Mouse (Mus musculus): ENCODE results near the gene Furin. TPM values are rescaled to one million over a fixed set of nuclear protein-coding genes. Genes with fewer than 3 reads are reported as not detected.

Gene Furin
- polyA plus RNA-seq, 1 experiment from 2014 or later, result 6.7 TPM

GRCm38 (mm10) chr7:80386235-80386930, 18.9 kb downstream of the Furin start:
- Histone ChIP-seq H3K27ac (no peak overlapping the region), H3K9ac (no peak overlapping the region), H3K36me3 (replicated peaks; ENCODE audit: control insufficient read depth, insufficient read depth) (peaks cover 17% of the 10 kb centered on the region), H3K9me3 (ENCODE audit: control insufficient read depth, low read length) (no peaks in the 10 kb centered on the region), H3K27me3 (ENCODE audit: control insufficient read depth, insufficient read depth, low read length) (0 out of 2 replicates have a peak, but pooled peaks cover 5% of the 10 kb centered on the region), H3K4me3 (replicated peaks; ENCODE audit: low read length) (no peak overlapping the region), H3K4me2 (replicated peaks) (peak overlapping the region; percentile 36; the same call in 1 of the 2 replicates), H3K4me1 (replicated peaks; ENCODE audit: control insufficient read depth, insufficient read depth, low read length) (no peaks in the 10 kb centered on the region)
- ATAC-seq (ENCODE audit: low FRiP score) (peak; percentile 75), DNase-seq (ENCODE audit: low spot score) (peak; percentile 90)
- 33% methylated on average over 18 of the region's 18 CpGs for WGBS

GRCm38 (mm10) chr7:80382919-80383318, 22.3 kb downstream of the Furin start:
- Histone ChIP-seq H3K27me3 (ENCODE audit: control insufficient read depth, insufficient read depth, low read length) (0 out of 2 replicates have a peak, but pooled peaks cover 5% of the 10 kb centered on the region), H3K4me1 (replicated peaks; ENCODE audit: control insufficient read depth, insufficient read depth, low read length) (no peaks in the 10 kb centered on the region), H3K4me2 (replicated peaks) (no peak overlapping the region), H3K9me3 (ENCODE audit: control insufficient read depth, low read length) (no peaks in the 10 kb centered on the region), H3K4me3 (replicated peaks; ENCODE audit: low read length) (no peak overlapping the region), H3K27ac (no peak overlapping the region), H3K9ac (no peak overlapping the region), H3K36me3 (replicated peaks; ENCODE audit: control insufficient read depth, insufficient read depth) (no peaks in the 10 kb centered on the region)
- DNase-seq (ENCODE audit: low spot score), result no peak
- no peak for ATAC-seq (ENCODE audit: low FRiP score)
- 69% methylated on average over 11 of the region's 11 CpGs for WGBS

GRCm38 (mm10) chr7:80379531-80379930, 25.7 kb downstream of the Furin start:
- no peaks in the 10 kb centered on the region; the same call in 1 of the 2 replicates for H3K4me1 ChIP-seq (replicated peaks; ENCODE audit: control insufficient read depth, insufficient read depth, low read length)
- no peak overlapping the region for H3K4me3 ChIP-seq (replicated peaks; ENCODE audit: low read length)
- H3K9me3 ChIP-seq (ENCODE audit: control insufficient read depth, low read length), result no peaks in the 10 kb centered on the region
- no peak overlapping the region for H3K27ac ChIP-seq
- H3K27me3 ChIP-seq (ENCODE audit: control insufficient read depth, insufficient read depth, low read length), result 0 out of 2 replicates have a peak, but pooled peaks cover 5% of the 10 kb centered on the region
- no peak overlapping the region for H3K4me2 ChIP-seq (replicated peaks)
- no peak overlapping the region for H3K9ac ChIP-seq
- H3K36me3 ChIP-seq (replicated peaks; ENCODE audit: control insufficient read depth, insufficient read depth), result no peaks in the 10 kb centered on the region
- DNase-seq (ENCODE audit: low spot score), result no peak
- 59% methylated on average over 13 of the region's 13 CpGs for WGBS
- ATAC-seq (ENCODE audit: low FRiP score), result no peak

GRCm38 (mm10) chr7:80377471-80377870, 27.8 kb downstream of the Furin start:
- Histone ChIP-seq H3K4me1 (replicated peaks; ENCODE audit: control insufficient read depth, insufficient read depth, low read length) (no peaks in the 10 kb centered on the region; the same call in 1 of the 2 replicates), H3K9me3 (ENCODE audit: control insufficient read depth, low read length) (no peaks in the 10 kb centered on the region), H3K27me3 (ENCODE audit: control insufficient read depth, insufficient read depth, low read length) (0 out of 2 replicates have a peak, but pooled peaks cover 5% of the 10 kb centered on the region), H3K4me3 (replicated peaks; ENCODE audit: low read length) (no peak overlapping the region), H3K4me2 (replicated peaks) (no peak overlapping the region), H3K36me3 (replicated peaks; ENCODE audit: control insufficient read depth, insufficient read depth) (no peaks in the 10 kb centered on the region), H3K27ac (no peak overlapping the region), H3K9ac (no peak overlapping the region)
- peak; percentile 73 for DNase-seq (ENCODE audit: low spot score)
- no peak for ATAC-seq (ENCODE audit: low FRiP score)
- 36% methylated on average over 6 of the region's 6 CpGs for WGBS

- Histone ChIP-seq H3K4me2 (replicated peaks) (no peak overlapping the region), H3K9ac (no peak overlapping the region), H3K27ac (no peak overlapping the region), H3K4me3 (replicated peaks; ENCODE audit: low read length) (no peak overlapping the region), H3K36me3 (replicated peaks; ENCODE audit: control insufficient read depth, insufficient read depth) (no peaks in the 10 kb centered on the region), H3K4me1 (replicated peaks; ENCODE audit: control insufficient read depth, insufficient read depth, low read length) (no peaks in the 10 kb centered on the region; the same call in 1 of the 2 replicates), H3K9me3 (ENCODE audit: control insufficient read depth, low read length) (no peaks in the 10 kb centered on the region), H3K27me3 (ENCODE audit: control insufficient read depth, insufficient read depth, low read length) (no peaks in the 10 kb centered on the region)
- WGBS, result 56% methylated on average over 10 of the region's 10 CpGs
- DNase-seq (ENCODE audit: low spot score) (no peak), ATAC-seq (ENCODE audit: low FRiP score) (no peak)
These were observed 29.0 kb downstream of the Furin start for GRCm38 (mm10) chr7:80376192-80376591.

GRCm38 (mm10) chr7:80375376-80376039, 29.7 kb downstream of the Furin start:
- Histone ChIP-seq H3K4me2 (replicated peaks) (no peak overlapping the region), H3K27me3 (ENCODE audit: control insufficient read depth, insufficient read depth, low read length) (no peaks in the 10 kb centered on the region), H3K36me3 (replicated peaks; ENCODE audit: control insufficient read depth, insufficient read depth) (no peaks in the 10 kb centered on the region), H3K27ac (no peak overlapping the region), H3K4me1 (replicated peaks; ENCODE audit: control insufficient read depth, insufficient read depth, low read length) (no peaks in the 10 kb centered on the region; the same call in 1 of the 2 replicates), H3K4me3 (replicated peaks; ENCODE audit: low read length) (no peak overlapping the region), H3K9me3 (ENCODE audit: control insufficient read depth, low read length) (no peaks in the 10 kb centered on the region), H3K9ac (no peak overlapping the region)
- ATAC-seq (ENCODE audit: low FRiP score), result no peak
- DNase-seq (ENCODE audit: low spot score), result no peak
- 85% methylated on average over 9 of the region's 9 CpGs for WGBS

GRCm38 (mm10) chr7:80374733-80375132, 30.5 kb downstream of the Furin start:
- Histone ChIP-seq H3K4me2 (replicated peaks) (no peak overlapping the region), H3K4me3 (replicated peaks; ENCODE audit: low read length) (no peak overlapping the region), H3K4me1 (replicated peaks; ENCODE audit: control insufficient read depth, insufficient read depth, low read length) (peaks cover 7% of the 10 kb centered on the region), H3K27me3 (ENCODE audit: control insufficient read depth, insufficient read depth, low read length) (no peaks in the 10 kb centered on the region), H3K9ac (no peak overlapping the region), H3K9me3 (ENCODE audit: control insufficient read depth, low read length) (no peaks in the 10 kb centered on the region), H3K27ac (no peak overlapping the region), H3K36me3 (replicated peaks; ENCODE audit: control insufficient read depth, insufficient read depth) (no peaks in the 10 kb centered on the region)
- 90% methylated on average over 3 of the region's 3 CpGs for WGBS
- ATAC-seq (ENCODE audit: low FRiP score), result no peak
- no peak for DNase-seq (ENCODE audit: low spot score)

- WGBS, result 57% methylated on average over 3 of the region's 3 CpGs
- DNase-seq (ENCODE audit: low spot score), result no peak
- no peaks in the 10 kb centered on the region for H3K27me3 ChIP-seq (ENCODE audit: control insufficient read depth, insufficient read depth, low read length)
These were observed 31.0 kb downstream of the Furin start for GRCm38 (mm10) chr7:80374280-80374679.

GRCm38 (mm10) chr7:80373850-80374249, 31.4 kb downstream of the Furin start:
- no peak for ATAC-seq (ENCODE audit: low FRiP score)
- no peak overlapping the region for H3K27ac ChIP-seq
- no peaks in the 10 kb centered on the region for H3K27me3 ChIP-seq (ENCODE audit: control insufficient read depth, insufficient read depth, low read length)
- H3K4me1 ChIP-seq (replicated peaks; ENCODE audit: control insufficient read depth, insufficient read depth, low read length), result peaks cover 16% of the 10 kb centered on the region
- H3K9ac ChIP-seq, result no peak overlapping the region
- H3K36me3 ChIP-seq (replicated peaks; ENCODE audit: control insufficient read depth, insufficient read depth), result no peaks in the 10 kb centered on the region
- no peaks in the 10 kb centered on the region for H3K9me3 ChIP-seq (ENCODE audit: control insufficient read depth, low read length)
- no peak overlapping the region for H3K4me3 ChIP-seq (replicated peaks; ENCODE audit: low read length)
- no peak overlapping the region for H3K4me2 ChIP-seq (replicated peaks)
- DNase-seq (ENCODE audit: low spot score), result no peak
- 77% methylated on average over 12 of the region's 12 CpGs for WGBS

More at GRCm38 (mm10) chr7:80374280-80374679, 31.0 kb downstream of the Furin start:
- Histone ChIP-seq H3K27ac (no peak overlapping the region), H3K9me3 (ENCODE audit: control insufficient read depth, low read length) (no peaks in the 10 kb centered on the region), H3K9ac (no peak overlapping the region), H3K4me3 (replicated peaks; ENCODE audit: low read length) (no peak overlapping the region), H3K36me3 (replicated peaks; ENCODE audit: control insufficient read depth, insufficient read depth) (no peaks in the 10 kb centered on the region), H3K4me2 (replicated peaks) (no peak overlapping the region), H3K4me1 (replicated peaks; ENCODE audit: control insufficient read depth, insufficient read depth, low read length) (peaks cover 11% of the 10 kb centered on the region)
- no peak for ATAC-seq (ENCODE audit: low FRiP score)
